Mouse (Mus musculus): Measurements from ENCODE around the gene Foxo1. TPM values are rescaled to one million over a fixed set of nuclear protein-coding genes. Genes with fewer than 3 reads are reported as not detected.

Gene Foxo1
- 14.3 TPM for polyA plus RNA-seq (2017; shearing (Covaris generic))

GRCm38 (mm10) chr3:52267652-52268486, at the start of gene Foxo1:
Gene Foxo1 (plus strand): TSS chr3:52268336.

Other genes with a start within 250 kb of the Foxo1 start
- gene Maml3, start 163.3 kb upstream of the Foxo1 start, polyA plus RNA-seq (2017; shearing (Covaris generic)), result 0.67 TPM

All from CD4-positive, CD25-positive, alpha-beta regulatory T cell, adult 9 weeks (primary cell).